Comparison of ENCODE assay signal across 26 mouse cellular contexts in the genomic region with DNA sequence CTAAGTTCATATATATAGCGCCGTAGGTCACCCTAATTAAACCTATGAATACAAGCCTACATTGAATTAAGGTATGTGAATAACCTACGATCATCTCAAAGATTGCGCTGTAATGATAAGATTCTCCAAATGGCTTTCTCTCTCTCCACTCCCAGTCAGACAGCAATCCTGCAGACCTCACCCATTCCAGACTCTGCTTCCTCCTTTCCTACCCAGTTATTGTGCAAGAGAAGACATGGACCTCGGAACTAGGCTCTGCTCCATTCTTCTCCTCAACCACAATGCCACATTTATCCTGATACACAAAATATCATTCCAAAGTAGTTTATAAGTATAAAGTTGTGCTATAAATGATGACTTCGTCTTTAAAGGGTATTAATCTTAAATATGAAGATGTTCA. TPM values are rescaled to one million over a fixed set of nuclear protein-coding genes. Genes with fewer than 3 reads are reported as not detected.
DNase-seq lines count a peak whose midpoint lies in the region; ATAC-seq and TF ChIP-seq lines count a peak whose summit lies in the region.
"Had no signal": no experiment of that assay in that cellular context is flagged by ENCODE, and none has a peak within 500 bp of the region (broad histone marks: within the 10 kb centered on the region; RNA-seq: fewer than 3 reads in every experiment).

No protein-coding gene starts in this region.

- H3K4me1 ChIP-seq in intestine, embryonic 15.5 days (replicated peaks) = no peaks in the 10 kb centered on the region
- no peaks in the 10 kb centered on the region; the same call in 1 of the 2 replicates for H3K4me1 ChIP-seq in intestine, embryonic 16.5 days (ENCODE audit: control insufficient read depth, insufficient read depth, low read length)
- no peaks in the 10 kb centered on the region for H3K4me1 ChIP-seq in intestine, postnatal 0 days (replicated peaks; ENCODE audit: control insufficient read depth, insufficient read depth, low read length)

- peak; percentile 47; the same call in 1 of the 2 replicates for ATAC-seq in intestine, embryonic 15.5 days
- peak; percentile 68; the same call in 1 of the 2 replicates for ATAC-seq in intestine, embryonic 16.5 days
- peak; percentile 68 for ATAC-seq in intestine, postnatal 0 days
- no peak for ATAC-seq in cerebellum, adult (ENCODE audit: insufficient number of reproducible peaks, low FRiP score, low TSS enrichment)
- ATAC-seq: activated CD4-positive, CD25-positive, alpha-beta regulatory T cell, adult 4 months; CD4-positive, CD25-positive, alpha-beta regulatory T cell, adult 4 months; Patski had no signal

- DNase-seq in gastrocnemius, postnatal 4 days (ENCODE audit: low spot score in 2 of 2) = no peak
- no peak for DNase-seq in right cerebral cortex, postnatal 25 days
- DNase-seq: adrenal gland, adult 2 months; adrenal gland, adult 8-10 months; adrenal gland, postnatal 10 days; adrenal gland, postnatal 14 days; adrenal gland, postnatal 25 days; adrenal gland, postnatal 36 days; B cell, adult 2 months; cerebellum, adult 11 months; cerebellum, adult 11-12 months; cerebellum, adult 18-20 months; cerebellum, adult 2 months had no signal

- WGBS in intestine, embryonic 15.5 days = 92% methylated on average over 6 of the region's 6 CpGs
- WGBS in intestine, embryonic 16.5 days = 89% methylated on average over 6 of the region's 6 CpGs
- 80% methylated on average over 6 of the region's 6 CpGs for WGBS in intestine, postnatal 0 days

- no peaks in the 10 kb centered on the region for H3K27me3 ChIP-seq in intestine, embryonic 15.5 days (replicated peaks)
- no peaks in the 10 kb centered on the region for H3K27me3 ChIP-seq in intestine, embryonic 16.5 days (replicated peaks; ENCODE audit: control insufficient read depth, insufficient read depth, low read length)
- H3K27me3 ChIP-seq in intestine, postnatal 0 days (replicated peaks; ENCODE audit: control insufficient read depth, insufficient read depth, low read length) = no peaks in the 10 kb centered on the region
- H3K27me3 ChIP-seq: CH12.LX, Patski had no signal

- H3K36me3 ChIP-seq in intestine, embryonic 15.5 days = no peaks in the 10 kb centered on the region
- no peaks in the 10 kb centered on the region for H3K36me3 ChIP-seq in intestine, embryonic 16.5 days (ENCODE audit: control insufficient read depth, insufficient read depth, low read length)
- no peaks in the 10 kb centered on the region for H3K36me3 ChIP-seq in intestine, postnatal 0 days (ENCODE audit: control insufficient read depth, insufficient read depth)
- H3K36me3 ChIP-seq: G1E had no signal

- TF ChIP-seq CTCF in intestine, postnatal 0 days (IDR thresholded peaks at IDR 0.05; ENCODE audit: low read depth) = no peak

- H3K9ac ChIP-seq in intestine, embryonic 15.5 days = no peak overlapping the region
- no peak overlapping the region for H3K9ac ChIP-seq in intestine, embryonic 16.5 days (ENCODE audit: low read depth, low read length)
- no peak overlapping the region for H3K9ac ChIP-seq in intestine, postnatal 0 days (ENCODE audit: low read depth, low read length)

- no peaks in the 10 kb centered on the region for H3K9me3 ChIP-seq in intestine, embryonic 15.5 days
- H3K9me3 ChIP-seq in intestine, embryonic 16.5 days (ENCODE audit: control insufficient read depth, low read length) = no peaks in the 10 kb centered on the region
- no peaks in the 10 kb centered on the region for H3K9me3 ChIP-seq in intestine, postnatal 0 days (ENCODE audit: control insufficient read depth)

- H3K4me3 ChIP-seq in intestine, embryonic 15.5 days (replicated peaks) = no peak overlapping the region
- no peak overlapping the region for H3K4me3 ChIP-seq in intestine, embryonic 16.5 days (ENCODE audit: low read length)
- no peak overlapping the region for H3K4me3 ChIP-seq in intestine, postnatal 0 days (ENCODE audit: low read depth, low read length)

- H3K4me2 ChIP-seq in intestine, embryonic 15.5 days (replicated peaks) = no peak overlapping the region
- H3K4me2 ChIP-seq in intestine, embryonic 16.5 days (ENCODE audit: low read depth, low read length) = no peak overlapping the region
- H3K4me2 ChIP-seq in intestine, postnatal 0 days (replicated peaks; ENCODE audit: low read depth) = no peak overlapping the region

- no peak overlapping the region for H3K27ac ChIP-seq in intestine, embryonic 15.5 days
- no peak overlapping the region for H3K27ac ChIP-seq in intestine, embryonic 16.5 days (ENCODE audit: low read length)
- no peak overlapping the region for H3K27ac ChIP-seq in intestine, postnatal 0 days (ENCODE audit: low read depth, low read length)

RNA-seq across cellular contexts. Expression of a gene that starts 19.4 kb away (rescaled TPM):
- 23.4 and 23.6 TPM in 2 replicates for polyA plus RNA-seq in intestine, embryonic 15.5 days (2015; fragmentation: Nextera tagmentation; extraction: Ambion mirVana)
- 19.5 and 22.4 TPM in 2 replicates for polyA plus RNA-seq in intestine, embryonic 16.5 days (2015; fragmentation: Nextera tagmentation; extraction: Ambion mirVana)
- polyA plus RNA-seq in intestine, postnatal 0 days (2015; fragmentation: Nextera tagmentation; extraction: Ambion mirVana) = 21.9 and 23.1 TPM in 2 replicates
- 1 to 10 TPM; 8.1 to 8.4 TPM for total RNA-seq in gastrocnemius, postnatal 4 days (2021)
- total RNA-seq: CH12.LX, MEL had no signal
- polyA plus RNA-seq: activated CD4-positive, CD25-positive, alpha-beta regulatory T cell, adult 4 months; CD4-positive, CD25-positive, alpha-beta regulatory T cell, adult 4 months; G1E had no signal

RNA-seq across cellular contexts. Expression of a gene that starts 57.1 kb away (rescaled TPM):
- not detected in 2 replicates for polyA plus RNA-seq in intestine, embryonic 15.5 days (2015; fragmentation: Nextera tagmentation; extraction: Ambion mirVana)
- polyA plus RNA-seq in intestine, embryonic 16.5 days (2015; fragmentation: Nextera tagmentation; extraction: Ambion mirVana) = not detected in 2 replicates
- not detected in 2 replicates for polyA plus RNA-seq in intestine, postnatal 0 days (2015; fragmentation: Nextera tagmentation; extraction: Ambion mirVana)
- total RNA-seq in gastrocnemius, postnatal 4 days (2021) = 1 to 10 TPM in 1 of 2 experiments, under 1 TPM in 1; 0.91 to 1.5 TPM
- total RNA-seq: adrenal gland, adult 18-20 months; adrenal gland, adult 2 months; adrenal gland, adult 8-10 months; adrenal gland, postnatal 14 days; adrenal gland, postnatal 25 days; adrenal gland, postnatal 36 days; CH12.LX; ES-E14; MEL had no signal
- polyA plus RNA-seq: activated CD4-positive, CD25-positive, alpha-beta regulatory T cell, adult 4 months; adrenal gland, adult 2 months; C2C12; CD4-positive, CD25-positive, alpha-beta regulatory T cell, adult 4 months; G1E had no signal
